Mouse (Mus musculus) limb, embryonic 10.5 days (tissue): ENCODE results near the gene Rimkla. TPM values are rescaled to one million over a fixed set of nuclear protein-coding genes. Genes with fewer than 3 reads are reported as not detected.
A peak's percentile ranks its signal among the peaks of the same experiment; 100 is the strongest.

ENCODE experiments used
- DNase-seq: peaks from one replicate; pipeline ENCODE4 v3.0.0-alpha.2; 2017; ENCODE audit warnings: low spot score
- H3K27ac ChIP-seq: fragments of 300-500 bp; sonication (generic); 2 replicates; pipeline ENCODE4 v1.5.1; 2016; ENCODE audit warnings: mild to moderate bottlenecking
- H3K27me3 ChIP-seq: fragments of 300-500 bp; sonication (generic); 2 replicates; pipeline ENCODE4 v1.6.1; 2016; ENCODE audit warnings: low read depth, mild to moderate bottlenecking; ENCODE audit not compliant: poor library complexity, severe bottlenecking
- H3K36me3 ChIP-seq: fragments of 300-500 bp; sonication (generic); 2 replicates; pipeline ENCODE4 v1.6.1; 2016; ENCODE audit warnings: mild to moderate bottlenecking, moderate library complexity
- H3K4me1 ChIP-seq: fragments of 300-500 bp; sonication (generic); 2 replicates; pipeline ENCODE4 v1.6.1; 2016
- H3K4me3 ChIP-seq: fragments of 300-500 bp; sonication (generic); 2 replicates; pipeline ENCODE4 v1.5.1; 2016; ENCODE audit warnings: mild to moderate bottlenecking, moderate library complexity
- H3K9me3 ChIP-seq: fragments of 300-500 bp; sonication (generic); replicated peaks from 2 replicates; pipeline ENCODE4 v1.6.1; 2016; ENCODE audit warnings: mild to moderate bottlenecking
- WGBS: fragments of 180-500 bp; shearing (Covaris S2); methylation state at CpG from one replicate; pipeline ENCODE4 v1.1.7; 2016; 5-methylcytosine and 5-hydroxymethylcytosine counted together
- polyA plus RNA-seq: library from polyadenylated mRNA; unstranded; fragments of >200 nt; fragmentation: Nextera tagmentation; extraction: Ambion mirVana; gene quantifications from 2 replicates; pipeline ENCODE4 v1.2.1, GENCODE M21; 2016

Rimkla gene
- polyA plus RNA-seq, 1 experiment from 2014 or later = 0.86 TPM

- Histone ChIP-seq H3K27ac (no peak overlapping the region), H3K27me3 (no peaks in the 10 kb centered on the region), H3K4me1 (no peaks in the 10 kb centered on the region), H3K4me3 (no peak overlapping the region), H3K36me3 (no peaks in the 10 kb centered on the region), H3K9me3 (no peaks in the 10 kb centered on the region)
- no peak for DNase-seq
- whole genome bisulfite sequencing = 75% methylated on average over 3 of the region's 3 CpGs
Measured at GRCm38 (mm10) chr4:119512731-119513141, 20.3 kb upstream of the Rimkla start.

GRCm38 (mm10) chr4:119511591-119511990 is 19.2 kb upstream of the Rimkla start:
- no peak overlapping the region for H3K27ac ChIP-seq
- no peaks in the 10 kb centered on the region for H3K27me3 ChIP-seq
- H3K36me3 ChIP-seq = no peaks in the 10 kb centered on the region
- WGBS = 73% methylated on average over 2 of the region's 2 CpGs
- no peaks in the 10 kb centered on the region for H3K4me1 ChIP-seq
- no peak overlapping the region for H3K4me3 ChIP-seq
- no peaks in the 10 kb centered on the region for H3K9me3 ChIP-seq
- no peak for DNase-seq

- 70% methylated on average over 5 of the region's 5 CpGs for WGBS
- H3K36me3 ChIP-seq = no peaks in the 10 kb centered on the region
- H3K4me1 ChIP-seq = no peaks in the 10 kb centered on the region
- no peaks in the 10 kb centered on the region for H3K9me3 ChIP-seq
- no peak overlapping the region for H3K27ac ChIP-seq
- H3K27me3 ChIP-seq = peaks cover 16% of the 10 kb centered on the region
- no peak for DNase-seq
- no peak overlapping the region for H3K4me3 ChIP-seq
Measured at GRCm38 (mm10) chr4:119498319-119498848, 6.0 kb upstream of the Rimkla start.

- Histone ChIP-seq H3K27ac (no peak overlapping the region), H3K27me3 (peaks cover 44% of the 10 kb centered on the region), H3K4me3 (peak overlapping the region; percentile 69), H3K36me3 (no peaks in the 10 kb centered on the region), H3K9me3 (no peaks in the 10 kb centered on the region), H3K4me1 (peaks cover 11% of the 10 kb centered on the region)
- WGBS = 38% methylated on average over 10 of the region's 10 CpGs
- no peak for DNase-seq
Measured at GRCm38 (mm10) chr4:119492933-119493327, 502 bp upstream of the Rimkla start.

DNA sequence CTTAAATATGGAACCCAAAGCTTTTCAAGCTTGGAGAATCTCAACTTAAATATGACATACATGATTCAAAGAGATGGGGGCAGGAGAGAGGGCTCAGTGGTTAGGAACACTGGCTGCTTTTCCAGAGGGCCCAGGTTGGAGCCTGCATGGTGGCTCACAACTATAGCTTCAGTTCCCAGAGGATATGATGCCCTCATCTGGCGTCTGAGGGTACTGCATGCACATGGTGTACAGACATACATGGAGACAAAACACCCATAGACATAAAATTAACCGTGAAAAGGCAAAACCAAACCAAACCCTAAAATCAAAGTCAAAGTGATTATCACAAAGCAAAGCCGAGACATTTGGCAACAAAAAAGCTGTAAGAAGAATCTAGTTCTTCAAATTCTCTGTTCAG is 1.6 kb downstream of the Rimkla start:
- Histone ChIP-seq H3K4me3 (no peak overlapping the region), H3K9me3 (no peaks in the 10 kb centered on the region)
- peak; percentile 42 for DNase-seq

GRCm38 (mm10) chr4:119489666-119490065 is 2.8 kb downstream of the Rimkla start:
- Histone ChIP-seq H3K4me3 (no peak overlapping the region), H3K9me3 (no peaks in the 10 kb centered on the region), H3K36me3 (no peaks in the 10 kb centered on the region), H3K27me3 (peaks cover 40% of the 10 kb centered on the region), H3K27ac (no peak overlapping the region), H3K4me1 (peaks cover 11% of the 10 kb centered on the region)
- 93% methylated on average over 10 of the region's 10 CpGs for WGBS
- DNase-seq = no peak

More for the DNA sequence above, 1.6 kb downstream of the Rimkla start:
- Histone ChIP-seq H3K27ac (no peak overlapping the region), H3K36me3 (no peaks in the 10 kb centered on the region), H3K27me3 (peaks cover 40% of the 10 kb centered on the region), H3K4me1 (peaks cover 11% of the 10 kb centered on the region)
- WGBS = 81% methylated on average over 3 of the region's 3 CpGs

DNA sequence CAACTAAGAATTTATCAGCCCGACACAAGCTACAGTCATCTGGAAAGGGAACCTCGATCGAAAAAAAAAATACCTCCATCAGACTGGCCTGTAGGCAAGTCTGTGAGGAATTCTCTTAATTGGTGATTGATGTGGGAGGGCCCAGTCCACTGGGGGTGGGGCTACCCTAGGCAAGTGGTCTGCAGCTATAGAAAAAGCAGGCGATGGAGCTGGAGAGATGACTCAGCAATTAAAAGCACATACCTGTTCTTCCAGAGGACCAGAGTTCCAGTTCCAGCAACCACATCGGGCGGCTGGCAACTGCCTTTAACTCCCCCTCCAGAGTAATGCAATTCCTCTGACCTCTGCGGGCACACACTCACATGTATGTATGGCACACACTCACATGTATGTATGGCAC is 7.5 kb downstream of the Rimkla start:
- no peak overlapping the region for H3K27ac ChIP-seq
- H3K9me3 ChIP-seq = no peaks in the 10 kb centered on the region
- 79% methylated on average over 7 of the region's 7 CpGs for WGBS
- no peaks in the 10 kb centered on the region for H3K27me3 ChIP-seq
- no peaks in the 10 kb centered on the region for H3K4me1 ChIP-seq
- H3K36me3 ChIP-seq = no peaks in the 10 kb centered on the region
- H3K4me3 ChIP-seq = no peak overlapping the region
- DNase-seq = no peak

DNA sequence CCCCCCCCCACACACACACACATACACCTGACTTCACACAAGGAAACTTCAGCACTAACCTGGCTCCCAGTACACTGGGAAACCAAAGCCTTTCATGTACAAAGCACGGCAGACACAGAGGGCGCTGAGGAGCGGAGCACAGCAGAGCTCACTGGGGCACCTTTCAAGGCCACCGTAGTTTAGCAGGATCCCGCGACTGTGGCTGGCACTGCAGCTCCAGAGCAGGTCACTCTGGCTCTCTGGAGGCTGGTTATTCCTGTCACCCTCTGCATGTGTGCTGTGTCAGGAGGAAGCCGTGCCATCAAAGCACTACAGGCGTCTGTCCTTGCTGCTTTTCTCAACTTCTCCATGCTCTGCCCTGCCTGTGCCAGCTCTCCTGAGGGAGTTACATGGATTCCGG is 9.4 kb downstream of the Rimkla start:
- Histone ChIP-seq H3K36me3 (no peaks in the 10 kb centered on the region), H3K27me3 (no peaks in the 10 kb centered on the region), H3K9me3 (no peaks in the 10 kb centered on the region), H3K27ac (no peak overlapping the region), H3K4me3 (no peak overlapping the region), H3K4me1 (no peaks in the 10 kb centered on the region)
- 58% methylated on average over 9 of the region's 9 CpGs for WGBS
- no peak for DNase-seq

- DNase-seq = no peak
- Histone ChIP-seq H3K4me3 (no peak overlapping the region), H3K9me3 (no peaks in the 10 kb centered on the region), H3K27me3 (no peaks in the 10 kb centered on the region), H3K27ac (no peak overlapping the region), H3K36me3 (no peaks in the 10 kb centered on the region), H3K4me1 (no peaks in the 10 kb centered on the region; the same call in 1 of the 2 replicates)
- 46% methylated on average over 5 of the region's 5 CpGs for WGBS
Measured at GRCm38 (mm10) chr4:119473150-119473549, 19.3 kb downstream of the Rimkla start.

DNA sequence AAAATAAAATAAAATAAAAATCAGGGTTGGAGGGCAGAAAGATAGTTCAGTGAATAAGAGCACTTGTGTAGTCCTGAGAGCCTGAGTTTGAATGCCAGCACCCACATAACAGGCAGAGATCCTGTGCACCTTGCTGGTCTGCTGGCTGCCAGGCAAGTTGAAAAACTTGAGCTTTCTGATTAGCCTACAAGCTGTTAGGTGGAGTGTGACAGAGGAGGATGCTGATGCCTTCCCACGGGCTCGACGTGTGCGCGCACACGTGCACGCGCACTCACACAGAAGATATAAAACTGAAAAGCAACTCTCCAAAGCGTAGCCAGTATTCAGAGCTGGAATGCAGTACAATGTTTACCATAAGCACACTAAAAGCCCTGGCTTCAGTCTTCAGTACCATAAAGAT is 19.9 kb downstream of the Rimkla start:
- no peaks in the 10 kb centered on the region; the same call in 1 of the 2 replicates for H3K4me1 ChIP-seq
- H3K27ac ChIP-seq = no peak overlapping the region
- H3K36me3 ChIP-seq = no peaks in the 10 kb centered on the region
- 88% methylated on average over 9 of the region's 9 CpGs for whole genome bisulfite sequencing
- DNase-seq = no peak
- H3K4me3 ChIP-seq = no peak overlapping the region
- no peaks in the 10 kb centered on the region for H3K9me3 ChIP-seq
- no peaks in the 10 kb centered on the region for H3K27me3 ChIP-seq

GRCm38 (mm10) chr4:119467720-119468380 is 24.6 kb downstream of the Rimkla start:
- peaks cover 4% of the 10 kb centered on the region for H3K4me1 ChIP-seq
- H3K27me3 ChIP-seq = no peaks in the 10 kb centered on the region
- WGBS = 89% methylated on average over 16 of the region's 16 CpGs
- H3K9me3 ChIP-seq = no peaks in the 10 kb centered on the region
- H3K36me3 ChIP-seq = no peaks in the 10 kb centered on the region
- DNase-seq = no peak
- no peak overlapping the region for H3K4me3 ChIP-seq
- H3K27ac ChIP-seq = no peak overlapping the region

DNA sequence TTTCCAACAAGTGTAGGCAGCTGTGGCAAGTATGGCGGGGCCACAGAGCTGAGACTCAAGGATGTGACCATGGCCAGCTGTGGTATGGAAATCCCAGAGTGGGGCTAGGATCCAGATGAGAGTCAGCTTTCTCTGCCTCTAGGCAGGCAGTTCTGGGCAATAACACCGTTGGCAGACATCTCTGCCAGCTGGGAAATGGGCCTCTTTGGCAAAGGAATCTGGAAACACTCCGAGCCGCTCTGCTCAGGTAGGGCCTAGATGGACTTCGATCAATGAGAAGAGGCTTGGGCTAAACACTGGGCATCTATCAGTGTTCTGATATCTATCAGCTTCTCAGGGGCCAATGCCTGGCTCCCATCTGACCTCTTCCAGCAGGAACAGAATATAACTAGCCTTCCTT is 26.6 kb downstream of the Rimkla start:
- peaks cover 9% of the 10 kb centered on the region for H3K4me1 ChIP-seq
- no peaks in the 10 kb centered on the region for H3K9me3 ChIP-seq
- H3K4me3 ChIP-seq = no peak overlapping the region
- H3K36me3 ChIP-seq = no peaks in the 10 kb centered on the region
- WGBS = 92% methylated on average over 5 of the region's 5 CpGs
- no peaks in the 10 kb centered on the region for H3K27me3 ChIP-seq
- no peak overlapping the region for H3K27ac ChIP-seq
- no peak for DNase-seq

DNA sequence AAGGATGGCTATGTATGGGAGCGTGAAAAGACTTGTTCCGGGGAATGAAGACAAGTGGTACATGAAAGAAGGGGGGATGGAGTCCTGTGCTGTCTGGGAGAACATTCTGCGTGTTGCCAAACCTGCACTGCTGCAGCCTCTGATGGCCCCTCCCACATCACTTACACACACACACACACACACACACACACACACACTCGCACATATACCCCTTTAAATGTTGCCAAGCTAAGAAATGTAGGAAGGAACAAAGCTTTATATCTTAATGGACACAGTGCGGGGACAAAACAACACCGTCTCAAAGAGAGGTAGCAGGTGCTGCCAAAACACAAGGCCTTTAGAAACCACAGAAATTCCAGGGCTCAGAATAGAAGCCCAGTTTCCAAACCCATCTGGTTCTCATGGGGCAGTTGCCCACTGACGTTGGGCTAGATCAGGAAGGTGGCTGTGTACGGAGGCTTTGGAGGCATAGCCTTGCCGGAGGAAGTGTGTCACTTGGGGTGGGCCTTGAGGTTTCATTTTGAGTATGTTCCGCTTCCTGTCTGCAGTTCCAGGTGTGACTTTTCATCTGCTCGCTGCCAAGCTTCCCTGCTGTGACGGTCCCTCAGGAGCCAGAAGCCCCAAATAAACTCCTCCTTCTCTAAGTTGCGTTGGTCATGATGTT is 28.5 kb downstream of the Rimkla start:
- Histone ChIP-seq H3K36me3 (no peaks in the 10 kb centered on the region), H3K27ac (no peak overlapping the region), H3K27me3 (no peaks in the 10 kb centered on the region), H3K9me3 (no peaks in the 10 kb centered on the region), H3K4me1 (peaks cover 12% of the 10 kb centered on the region), H3K4me3 (no peak overlapping the region)
- 85% methylated on average over 13 of the region's 13 CpGs for WGBS
- no peak for DNase-seq
